Mouse (Mus musculus) liver, embryonic 14.5 days (tissue): ENCODE results near the gene Med17.

Source experiments
- CTCF ChIP-seq: IDR thresholded peaks from 2 replicates; pipeline ENCODE4 v1.5.1; 2016; ENCODE audit warnings: antibody characterized with exemption, low read depth, control low read depth
- EP300 ChIP-seq: IDR thresholded peaks from 2 replicates; pipeline ENCODE4 v1.6.1; 2016; ENCODE audit warnings: antibody characterized with exemption, low read depth

GRCm38 (mm10) chr9:15273981-15274380, 5.8 kb downstream of the Med17 start:
- no peak for TF ChIP-seq EP300
- TF ChIP-seq CTCF, result no peak
